Mouse (Mus musculus): Measurements from ENCODE around the gene Tph1. TPM values are rescaled to one million over a fixed set of nuclear protein-coding genes. Genes with fewer than 3 reads are reported as not detected.

Tph1 gene
- total RNA-seq, 2 experiments from 2014 or later = 0.44 to 0.61 TPM

DNA sequence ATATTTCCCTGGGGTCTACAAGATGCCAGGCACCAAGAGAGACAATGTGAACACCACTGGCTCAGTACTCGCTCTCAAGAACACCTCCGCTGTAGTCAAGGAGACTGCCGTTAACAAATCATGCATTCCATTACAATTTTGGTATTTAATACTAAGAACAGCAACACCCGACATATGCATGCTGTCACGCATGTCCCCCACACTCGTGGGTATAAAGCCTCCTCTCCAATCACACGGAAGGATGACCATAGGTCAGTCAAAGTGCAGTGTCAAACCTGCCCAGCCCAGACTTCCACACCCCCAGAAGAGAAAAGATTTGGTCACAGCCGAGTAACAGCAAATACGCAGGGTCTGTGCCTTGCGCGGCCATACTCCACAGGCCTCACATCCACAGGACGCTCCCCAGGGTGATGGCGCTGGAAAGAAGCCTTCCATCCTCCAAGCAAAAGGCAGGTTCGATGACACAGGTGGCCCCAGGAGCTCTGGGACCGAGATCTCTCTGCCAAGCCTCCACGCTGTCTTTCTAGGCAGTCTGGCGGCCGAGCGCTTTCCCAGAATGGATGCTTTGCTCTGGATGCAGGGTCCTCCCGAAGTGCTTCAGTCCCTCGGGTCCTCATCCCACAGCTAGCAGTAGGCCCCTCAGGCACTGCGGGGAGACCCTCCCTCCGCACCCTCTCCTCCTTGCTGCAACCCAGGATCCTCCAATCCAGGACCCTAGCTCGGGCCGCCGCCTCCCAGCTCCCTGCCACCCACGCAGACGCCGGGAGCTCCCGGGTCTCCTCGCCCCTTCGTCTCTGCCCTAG, 33.2 kb downstream of the Tph1 start:
- TF ChIP-seq CTCF (conservative IDR thresholded peaks at IDR 0.05) = no peak
- H3K27ac ChIP-seq = peak overlapping the region; percentile 89
- H3K4me3 ChIP-seq = peak overlapping the region; percentile 87
- peak; percentile 16 to 34 for DNase-seq (ENCODE audit: low spot score in 2 of 2)

DNA sequence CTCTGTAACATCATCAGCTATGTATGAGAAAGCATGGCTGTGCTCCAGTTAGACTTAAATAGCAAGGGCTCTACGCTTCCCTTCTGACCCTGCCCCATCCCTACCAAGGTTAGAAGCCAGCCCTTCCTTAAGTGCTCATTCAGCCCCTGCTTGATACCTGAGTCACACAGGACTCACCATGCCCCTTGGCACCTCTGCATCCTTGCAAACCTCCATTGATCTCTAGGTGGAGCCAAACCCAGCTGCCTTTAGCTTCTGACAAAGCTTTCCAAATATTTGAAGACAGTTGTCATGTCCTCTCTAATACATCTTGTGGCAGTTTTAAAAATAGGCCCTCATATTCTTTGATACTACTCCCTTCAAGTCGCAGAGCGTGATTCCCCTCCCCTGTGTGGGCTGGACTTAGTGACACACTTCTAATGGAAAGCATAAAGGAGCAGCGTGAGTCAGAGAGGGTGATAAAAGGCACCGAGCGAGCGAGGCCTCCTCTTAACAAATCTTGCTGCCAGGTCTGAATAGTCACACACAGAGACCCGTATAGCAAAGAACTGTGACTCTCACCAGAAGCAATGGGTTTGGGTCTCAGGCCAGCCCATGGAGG, 43.9 kb downstream of the Tph1 start:
- H3K4me3 ChIP-seq = no peak overlapping the region
- no peak overlapping the region for H3K27ac ChIP-seq
- no peak for DNase-seq (ENCODE audit: low spot score in 2 of 2)
- peak; percentile 60 for TF ChIP-seq CTCF (conservative IDR thresholded peaks at IDR 0.05)

DNA sequence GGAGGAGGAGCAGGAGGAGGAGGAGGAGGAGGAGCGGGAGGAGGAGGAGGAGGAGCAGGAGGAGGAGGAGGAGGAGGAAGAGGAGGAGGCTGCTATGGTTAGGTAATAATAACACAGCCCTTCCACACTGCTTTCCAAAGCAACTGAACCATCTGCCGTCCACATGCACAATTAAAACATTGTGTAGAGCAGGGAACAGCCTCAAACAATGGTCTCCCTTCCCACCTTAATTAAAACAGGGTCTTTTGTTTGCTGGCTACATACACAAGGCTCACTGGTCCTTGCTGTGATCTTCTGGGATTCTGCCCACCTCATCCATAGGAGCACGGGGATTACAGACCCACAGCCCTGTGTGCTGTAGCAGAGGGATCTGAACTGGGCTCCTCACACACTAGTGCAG, 48.4 kb downstream of the Tph1 start:
- DNase-seq (ENCODE audit: low spot score in 2 of 2) = no peak
- peak overlapping the region; percentile 83 for H3K27ac ChIP-seq
- TF ChIP-seq CTCF (conservative IDR thresholded peaks at IDR 0.05) = no peak
- no peak overlapping the region for H3K4me3 ChIP-seq

DNA sequence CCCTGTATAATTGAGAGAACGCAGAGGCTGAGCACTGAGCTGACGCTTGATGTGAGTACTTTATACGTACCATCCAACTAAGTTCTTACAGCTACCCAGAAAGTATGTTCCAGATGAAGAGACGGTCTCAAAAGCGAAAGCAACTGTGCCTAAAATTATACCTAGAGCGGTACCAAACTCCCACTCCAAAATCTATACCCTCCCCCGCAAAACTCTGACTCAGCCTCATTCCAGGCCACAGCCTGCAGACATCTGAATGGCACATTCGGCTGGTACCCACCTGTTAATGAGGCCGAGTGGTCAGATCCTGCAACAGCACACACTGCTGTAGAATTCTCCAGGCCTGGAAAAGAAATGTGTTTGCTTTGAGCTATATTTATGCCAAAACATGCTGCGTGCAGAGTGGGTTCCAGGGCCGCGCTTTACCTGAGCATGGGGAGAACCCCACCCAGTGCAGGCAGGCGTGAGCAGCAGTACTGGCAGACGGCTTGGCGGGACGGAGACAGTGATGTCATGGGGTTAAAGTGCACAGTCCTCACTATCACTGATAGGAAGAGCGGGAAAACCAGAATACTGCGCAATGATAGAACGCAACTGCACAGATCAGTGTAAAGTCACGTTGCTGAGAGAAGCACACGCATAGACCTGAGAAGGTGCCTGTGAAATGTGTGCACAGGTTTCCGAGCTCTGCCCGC, 53.8 kb downstream of the Tph1 start:
- H3K4me3 ChIP-seq = no peak overlapping the region
- DNase-seq (ENCODE audit: low spot score in 2 of 2) = no peak
- TF ChIP-seq CTCF (conservative IDR thresholded peaks at IDR 0.05) = no peak
- H3K27ac ChIP-seq = 0 out of 2 replicates have a peak overlapping the region, but pooled peaks have one; percentile 36

DNA sequence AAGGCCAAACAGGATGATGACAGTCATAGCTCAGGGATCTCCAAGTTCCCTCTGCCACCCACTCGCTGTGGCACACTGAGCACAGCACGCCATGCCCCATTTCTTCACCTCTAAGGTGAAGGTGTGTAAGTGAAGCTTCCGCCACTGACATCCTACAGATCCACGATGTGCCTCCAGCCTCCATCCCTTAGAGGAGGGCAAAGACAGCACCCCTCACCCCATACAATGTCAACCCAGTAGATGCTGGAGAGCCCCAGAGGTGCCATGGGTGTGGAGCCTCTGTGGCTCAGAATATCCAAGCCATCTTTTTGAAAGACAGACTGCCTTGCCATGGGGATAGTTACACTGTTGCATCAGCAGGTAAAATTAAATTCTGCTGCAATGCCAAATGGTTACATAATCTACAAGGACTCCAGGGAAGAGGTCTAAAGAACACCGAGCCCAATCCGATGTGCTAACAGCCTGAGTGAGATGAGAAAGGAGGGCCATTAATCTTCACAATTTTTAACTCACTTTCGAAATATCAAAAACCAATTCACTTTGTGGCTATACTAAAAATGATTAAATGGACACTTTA, 55.8 kb downstream of the Tph1 start:
- H3K4me3 ChIP-seq = no peak overlapping the region
- no peak overlapping the region for H3K27ac ChIP-seq
- DNase-seq (ENCODE audit: low spot score in 2 of 2) = no peak
- no peak for TF ChIP-seq CTCF (conservative IDR thresholded peaks at IDR 0.05)

DNA sequence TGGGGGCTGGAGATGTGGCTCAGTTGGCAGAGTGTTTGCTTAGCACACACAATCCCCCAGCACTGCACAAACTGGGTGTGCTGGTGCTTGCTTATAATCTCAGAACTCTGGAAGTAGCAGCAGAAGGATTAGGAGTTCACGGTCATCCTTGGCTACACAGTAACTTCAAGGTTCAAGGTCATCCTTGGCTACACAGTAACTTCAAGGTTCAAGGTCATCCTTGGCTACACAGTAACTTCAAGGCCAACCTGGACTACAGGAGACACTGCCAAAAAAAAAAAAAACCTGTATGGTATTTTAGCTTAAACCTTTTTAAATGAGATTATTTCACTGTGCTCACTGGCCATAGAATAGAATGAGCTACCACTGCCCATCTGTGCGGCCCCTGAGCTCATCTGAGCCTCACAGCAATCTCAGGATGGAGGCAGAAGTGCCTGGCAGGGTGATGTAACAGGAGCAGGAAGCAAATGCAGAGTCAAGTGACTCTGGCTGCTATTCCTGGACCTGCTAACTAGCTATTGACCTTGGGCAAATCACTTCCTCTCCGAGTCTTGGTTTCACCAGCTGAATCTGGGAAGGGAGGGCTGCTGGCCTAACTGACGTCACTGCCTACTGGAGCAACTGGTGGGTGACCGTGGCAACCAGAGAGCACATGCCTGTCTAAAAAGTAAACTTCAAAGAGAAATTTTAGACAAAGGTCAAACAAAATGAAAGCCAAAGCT, 56.9 kb downstream of the Tph1 start:
- no peak for DNase-seq (ENCODE audit: low spot score in 2 of 2)
- TF ChIP-seq CTCF (conservative IDR thresholded peaks at IDR 0.05) = no peak
- Histone ChIP-seq H3K27ac (no peak overlapping the region), H3K4me3 (no peak overlapping the region)

DNA sequence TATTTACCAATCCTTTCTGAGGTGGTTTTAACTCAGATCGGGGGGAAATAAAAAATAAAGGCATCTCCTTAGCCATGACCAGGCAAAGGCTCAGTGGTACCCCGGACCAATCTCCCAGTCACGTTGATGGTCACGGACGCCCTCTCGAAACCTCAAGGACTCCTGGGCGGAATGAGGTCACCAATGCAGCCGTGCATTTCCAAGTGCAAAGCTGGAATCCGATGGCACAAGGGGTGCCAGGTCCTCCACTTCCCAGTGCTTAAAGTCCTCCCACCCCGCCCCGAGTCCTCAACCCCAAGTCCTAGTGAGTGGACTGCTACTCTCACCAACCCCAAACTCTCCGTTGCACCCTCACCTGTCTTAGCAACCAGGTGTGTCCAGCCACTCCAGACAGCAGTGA, 58.1 kb downstream of the Tph1 start:
- Histone ChIP-seq H3K27ac (no peak overlapping the region), H3K4me3 (no peak overlapping the region)
- no peak for DNase-seq (ENCODE audit: low spot score in 2 of 2)
- TF ChIP-seq CTCF (conservative IDR thresholded peaks at IDR 0.05) = no peak

DNA sequence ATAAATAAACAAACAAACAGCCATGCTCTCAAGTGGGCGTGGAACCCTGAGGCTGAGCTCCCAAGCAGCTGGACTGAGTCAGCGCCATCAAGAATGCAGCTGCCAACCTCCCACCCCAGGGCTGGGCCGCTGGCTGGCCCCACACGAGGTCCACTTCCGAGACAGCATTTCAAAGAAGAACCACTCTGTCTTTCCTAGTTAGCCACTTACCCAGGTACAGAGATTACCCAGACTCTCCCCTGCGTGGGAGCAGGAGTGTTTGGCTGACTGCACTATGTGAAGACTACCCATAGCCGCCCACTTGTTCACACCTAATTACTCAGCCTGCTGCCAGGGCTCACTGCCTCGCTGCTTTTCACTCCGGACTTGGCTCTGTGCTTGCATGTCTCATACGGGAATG, 59.2 kb downstream of the Tph1 start:
- Histone ChIP-seq H3K27ac (no peak overlapping the region), H3K4me3 (no peak overlapping the region)
- no peak for DNase-seq (ENCODE audit: low spot score in 2 of 2)
- no peak for TF ChIP-seq CTCF (conservative IDR thresholded peaks at IDR 0.05)

DNA sequence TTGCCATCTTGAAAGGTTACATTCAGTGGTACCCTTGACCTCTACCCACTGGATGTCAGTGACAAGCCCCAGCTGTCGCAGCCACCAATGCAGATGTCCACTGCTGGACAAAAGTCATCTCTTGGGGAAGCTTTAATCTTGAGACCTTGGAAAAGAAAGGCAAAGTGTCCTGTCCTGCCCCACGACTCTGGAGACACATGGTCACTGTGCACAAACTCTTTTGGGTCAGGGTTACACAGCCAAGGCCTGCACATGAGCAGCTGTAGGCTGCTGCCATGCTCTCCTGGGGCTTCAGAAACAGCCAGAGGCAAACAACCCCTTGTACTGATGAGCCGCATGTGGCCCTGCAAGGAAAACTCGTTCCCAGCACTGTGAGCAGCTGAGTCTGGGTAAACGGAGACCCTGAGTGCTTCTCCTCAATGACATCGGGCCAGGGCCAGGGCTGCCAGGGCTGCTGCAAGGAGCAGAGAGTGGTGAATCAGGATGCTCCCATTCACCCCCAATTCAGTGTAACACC, 59.9 kb downstream of the Tph1 start:
- Histone ChIP-seq H3K4me3 (no peak overlapping the region), H3K27ac (no peak overlapping the region)
- TF ChIP-seq CTCF (conservative IDR thresholded peaks at IDR 0.05) = no peak
- DNase-seq (ENCODE audit: low spot score in 2 of 2) = no peak

DNA sequence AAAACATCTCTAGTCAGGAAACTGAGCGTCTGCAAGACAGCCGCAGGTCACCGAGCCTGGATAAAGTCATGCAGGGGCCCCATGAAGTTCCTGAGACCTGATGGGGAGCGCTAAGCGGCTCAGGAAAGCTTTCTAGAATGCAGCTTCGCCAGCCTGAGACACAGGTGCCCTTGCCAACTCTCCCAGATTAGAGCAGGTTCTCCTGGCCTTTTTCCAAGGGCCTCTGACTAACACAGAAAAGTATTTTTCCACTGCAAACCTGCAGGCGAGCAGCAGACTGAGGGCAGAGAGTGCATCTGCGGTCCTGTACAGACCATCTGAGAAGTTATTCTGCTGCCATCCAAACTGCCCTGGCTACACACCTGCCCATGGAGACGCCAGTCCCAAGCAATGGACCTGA, 60.4 kb downstream of the Tph1 start:
- no peak for TF ChIP-seq CTCF (conservative IDR thresholded peaks at IDR 0.05)
- Histone ChIP-seq H3K27ac (no peak overlapping the region), H3K4me3 (no peak overlapping the region)
- no peak for DNase-seq (ENCODE audit: low spot score in 2 of 2)

DNA sequence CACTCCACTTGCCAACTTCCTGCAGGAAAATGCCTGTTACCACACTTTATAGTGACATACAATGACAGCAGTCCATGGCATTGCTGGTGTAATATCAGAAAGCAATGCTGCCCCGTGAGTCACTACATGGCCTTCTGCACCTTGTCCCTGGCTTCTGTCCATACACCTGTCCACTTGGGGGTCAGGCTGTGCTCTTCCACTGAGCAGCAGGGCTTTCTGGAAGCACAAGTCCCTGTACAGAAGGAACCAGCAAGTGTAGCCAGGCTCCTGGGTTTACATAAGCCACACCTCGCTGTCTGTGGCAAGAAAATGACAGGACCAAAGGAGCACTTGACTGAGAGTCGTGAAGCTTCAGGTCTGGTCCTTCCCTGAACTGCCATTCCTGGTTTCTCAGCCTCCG, 63.0 kb downstream of the Tph1 start:
- Histone ChIP-seq H3K4me3 (no peak overlapping the region), H3K27ac (no peak overlapping the region)
- no peak for DNase-seq (ENCODE audit: low spot score in 2 of 2)
- TF ChIP-seq CTCF (conservative IDR thresholded peaks at IDR 0.05) = no peak

DNA sequence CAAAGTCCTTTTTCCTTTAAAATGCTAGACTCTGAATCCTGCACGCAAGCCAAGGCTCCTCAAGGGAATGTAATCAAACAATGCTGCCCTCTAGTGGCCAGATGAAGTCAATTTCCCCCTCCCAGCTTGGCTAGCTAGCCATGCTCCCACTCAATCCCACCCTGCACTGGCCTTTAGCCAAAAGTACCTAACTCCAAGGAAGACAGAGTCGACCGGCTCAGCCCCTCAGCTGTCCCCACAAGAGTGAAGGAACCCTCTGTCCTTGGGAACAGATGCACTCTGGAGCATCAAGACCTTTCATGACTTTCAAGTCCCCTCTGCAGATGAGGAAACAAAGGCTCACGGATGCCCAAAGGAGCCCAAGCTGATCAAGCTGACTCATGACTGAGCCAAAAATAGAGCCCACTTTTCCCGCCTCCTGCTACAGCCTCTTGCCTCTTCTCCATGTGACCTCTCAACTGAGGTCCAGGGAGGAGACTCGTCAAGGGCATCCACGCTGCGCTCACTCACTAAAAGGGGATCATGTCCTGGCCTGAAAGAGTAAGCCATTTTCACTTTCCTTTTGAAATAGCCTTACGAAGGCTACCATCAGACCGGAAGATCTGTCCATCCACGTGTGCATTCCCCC, 64.8 kb downstream of the Tph1 start:
- DNase-seq (ENCODE audit: low spot score in 2 of 2) = peak in 1 of 2 experiments; percentile 69
- TF ChIP-seq CTCF (conservative IDR thresholded peaks at IDR 0.05) = peak; percentile 89
- Histone ChIP-seq H3K27ac (peak overlapping the region; percentile 65; the same call in 1 of the 2 replicates), H3K4me3 (no peak overlapping the region)
